Mouse (Mus musculus) small intestine, adult 2 months (tissue): Measurements from ENCODE around the gene Piwil4.
A peak's percentile ranks its signal among the peaks of the same experiment; 100 is the strongest.

Experiments
- CTCF ChIP-seq: fragments of 200-500 bp; IDR thresholded peaks from 2 replicates; pipeline ENCODE4 v1.5.1; 2012; ENCODE audit warnings: low read depth, mild to moderate bottlenecking, control low read depth, inconsistent platforms, low read length, moderate library complexity, mixed read lengths; ENCODE audit not compliant: insufficient replicate concordance, insufficient read length; ENCODE audit errors: extremely low read depth
- POLR2A ChIP-seq: fragments of 200-500 bp; IDR thresholded peaks from 2 replicates; pipeline ENCODE4 v1.6.1; 2012; ENCODE audit warnings: low read depth, mild to moderate bottlenecking, control low read depth, inconsistent platforms, low read length, moderate library complexity

GRCm38 (mm10) chr9:14698582-14699287 is 41.8 kb downstream of the Piwil4 start:
- TF ChIP-seq CTCF, result peak; percentile 71; the same call in 1 of the 2 replicates
- TF ChIP-seq POLR2A, result no peak
